Mouse (Mus musculus) right cerebral cortex, postnatal 25 days (tissue): ENCODE measurements around the gene Zfp386.
"Not testable (repeated sequence)": the region's sequence is repeated elsewhere in the genome, so short reads cannot be mapped to it uniquely, and the experiment has no call there.

Source experiments
- DNase-seq: peaks from one replicate; pipeline ENCODE4 v3.0.0; 2022

Zfp386 gene

GRCm38 (mm10) chr12:116047440-116048377, at the start of gene Zfp386:
Gene Zfp386, plus strand, starts transcription at chr12:116047724.
- DNase-seq, result peak; percentile 96

- DNase-seq, result not testable (repeated sequence)
These were observed 47.7 kb upstream of the Zfp386 start for GRCm38 (mm10) chr12:115999784-116000183.

- DNase-seq, result not testable (repeated sequence)
These were observed 44.6 kb upstream of the Zfp386 start for GRCm38 (mm10) chr12:116002946-116003345.

GRCm38 (mm10) chr12:116010812-116011211, 36.7 kb upstream of the Zfp386 start:
- no peak for DNase-seq

- no peak for DNase-seq
These were observed 19.4 kb upstream of the Zfp386 start for GRCm38 (mm10) chr12:116028095-116028494.

- no peak for DNase-seq
These were observed 12.2 kb upstream of the Zfp386 start for GRCm38 (mm10) chr12:116035346-116035745.

GRCm38 (mm10) chr12:116044785-116045184, 2.7 kb upstream of the Zfp386 start:
- DNase-seq, result no peak

- no peak for DNase-seq
These were observed 1.2 kb downstream of the Zfp386 start for GRCm38 (mm10) chr12:116048766-116049165.

GRCm38 (mm10) chr12:116049236-116049635, 1.7 kb downstream of the Zfp386 start:
- DNase-seq, result no peak

GRCm38 (mm10) chr12:116049701-116050100, 2.2 kb downstream of the Zfp386 start:
- no peak for DNase-seq

- no peak for DNase-seq
These were observed 6.8 kb downstream of the Zfp386 start for GRCm38 (mm10) chr12:116054342-116054741.

- DNase-seq, result no peak
These were observed 8.6 kb downstream of the Zfp386 start for GRCm38 (mm10) chr12:116056112-116056511.

- DNase-seq, result no peak
These were observed 14.2 kb downstream of the Zfp386 start for GRCm38 (mm10) chr12:116061561-116062193.

- no peak for DNase-seq
These were observed 14.7 kb downstream of the Zfp386 start for GRCm38 (mm10) chr12:116062194-116062583.

- no peak for DNase-seq
These were observed 15.5 kb downstream of the Zfp386 start for GRCm38 (mm10) chr12:116063020-116063419.

- DNase-seq, result peak; percentile 51
These were observed 23.5 kb downstream of the Zfp386 start for GRCm38 (mm10) chr12:116071023-116071422.

- DNase-seq, result peak; percentile 19
These were observed 29.7 kb downstream of the Zfp386 start, which contains the start of gene Vipr2 for GRCm38 (mm10) chr12:116077074-116077854. Gene Vipr2, plus strand, starts transcription at chr12:116077726.

GRCm38 (mm10) chr12:116077855-116078366, 30.4 kb downstream of the Zfp386 start:
- DNase-seq, result no peak

- no peak for DNase-seq
These were observed 35.6 kb downstream of the Zfp386 start for GRCm38 (mm10) chr12:116083125-116083524.

GRCm38 (mm10) chr12:116084294-116084693, 36.8 kb downstream of the Zfp386 start:
- DNase-seq, result no peak

- no peak for DNase-seq
These were observed 39.6 kb downstream of the Zfp386 start for GRCm38 (mm10) chr12:116086951-116087600.

GRCm38 (mm10) chr12:116089836-116090235, 42.3 kb downstream of the Zfp386 start:
- no peak for DNase-seq
